Mouse (Mus musculus) embryonic facial prominence, embryonic 14.5 days (tissue): ENCODE measurements around the gene Slc25a15. TPM values are rescaled to one million over a fixed set of nuclear protein-coding genes. Genes with fewer than 3 reads are reported as not detected.
A peak's percentile ranks its signal among the peaks of the same experiment; 100 is the strongest.

Source experiments
- ATAC-seq: fragments of 200-750 bp; cut with Nextera tagmentation; 2 replicates; pipeline ENCODE4 v1.8.0; 2017; ENCODE audit warnings: low read depth, moderate number of reproducible peaks, moderate TSS enrichment
- DNase-seq: peaks from one replicate; pipeline ENCODE4 v3.0.0-alpha.2; 2015; ENCODE audit warnings: low spot score
- H3K27ac ChIP-seq: fragments of 300-500 bp; sonication (generic); replicated peaks from 2 replicates; pipeline ENCODE4 v1.5.1; 2014; ENCODE audit warnings: low read depth, mild to moderate bottlenecking, low read length, moderate library complexity
- H3K27me3 ChIP-seq: fragments of 300-500 bp; sonication (generic); replicated peaks from 2 replicates; pipeline ENCODE4 v1.6.1; 2014; ENCODE audit warnings: low read length; ENCODE audit not compliant: control insufficient read depth, insufficient read depth
- H3K36me3 ChIP-seq: fragments of 300-500 bp; sonication (generic); 2 replicates; pipeline ENCODE4 v1.6.1; 2014; ENCODE audit warnings: low read length, mixed read lengths; ENCODE audit not compliant: control insufficient read depth, insufficient read depth
- H3K4me1 ChIP-seq: fragments of 300-500 bp; sonication (generic); 2 replicates; pipeline ENCODE4 v1.6.1; 2014; ENCODE audit warnings: antibody characterized with exemption, low read length; ENCODE audit not compliant: control insufficient read depth, insufficient read depth
- H3K4me2 ChIP-seq: fragments of 300-500 bp; sonication (generic); 2 replicates; pipeline ENCODE4 v1.6.1; 2014; ENCODE audit warnings: low read depth, mild to moderate bottlenecking, low read length, moderate library complexity, mixed read lengths
- H3K4me3 ChIP-seq: fragments of 300-500 bp; sonication (generic); 2 replicates; pipeline ENCODE4 v1.5.1; 2014; ENCODE audit warnings: low read depth, mild to moderate bottlenecking, low read length
- H3K9ac ChIP-seq: fragments of 300-500 bp; sonication (generic); 2 replicates; pipeline ENCODE4 v1.6.1; 2014; ENCODE audit warnings: low read depth, mild to moderate bottlenecking, low read length, moderate library complexity, mixed read lengths
- H3K9me3 ChIP-seq: fragments of 300-500 bp; sonication (generic); 2 replicates; pipeline ENCODE4 v1.6.1; 2016; ENCODE audit warnings: low read length; ENCODE audit not compliant: control insufficient read depth
- WGBS: fragments of 180-500 bp; shearing (Covaris S2); extraction: QIAGEN DNeasy Blood & Tissue Kit; methylation state at CpG from one replicate; pipeline ENCODE4 v1.1.7; 2014; 5-methylcytosine and 5-hydroxymethylcytosine counted together
- polyA plus RNA-seq: library from polyadenylated mRNA; unstranded; fragments of >200 nt; fragmentation: Nextera tagmentation; extraction: Ambion mirVana; gene quantifications from 2 replicates; pipeline ENCODE4 v1.2.1, GENCODE M21; 2014

Gene Slc25a15
- 17.1 and 17.4 TPM in 2 replicates for polyA plus RNA-seq

- Histone ChIP-seq H3K27ac (peak within 1 kb of the TSS; percentile 81), H3K4me2 (peak within 1 kb of the TSS; percentile 73), H3K4me3 (peak within 1 kb of the TSS; percentile 57), H3K9me3 (no peaks in the 10 kb centered on the region), H3K36me3 (peaks cover 4% of the 10 kb centered on the region; the same call in 1 of the 2 replicates), H3K4me1 (peaks cover 5% of the 10 kb centered on the region; the same call in 1 of the 2 replicates), H3K27me3 (no peaks in the 10 kb centered on the region), H3K9ac (peak within 1 kb of the TSS; percentile 85)
- DNase-seq (peak; percentile 94), ATAC-seq (peak; percentile 92)
- 1% methylated on average over 28 of the region's 77 CpGs for WGBS
These were observed at the start of gene Slc25a15 for GRCm38 (mm10) chr8:22398142-22398951. Gene Slc25a15, minus strand, starts transcription at chr8:22398597.

- no peaks in the 10 kb centered on the region; the same call in 1 of the 2 replicates for H3K27me3 ChIP-seq
- DNase-seq (no peak), ATAC-seq (no peak)
- peak overlapping the region; percentile 67 for H3K4me3 ChIP-seq
- H3K4me2 ChIP-seq, result peak overlapping the region; percentile 82
- H3K36me3 ChIP-seq, result peaks cover 18% of the 10 kb centered on the region; the same call in 1 of the 2 replicates
- H3K9ac ChIP-seq, result peak overlapping the region; percentile 82
- WGBS, result 18% methylated on average over 8 of the region's 8 CpGs
- peaks cover 11% of the 10 kb centered on the region for H3K4me1 ChIP-seq
- no peak overlapping the region for H3K27ac ChIP-seq
- no peaks in the 10 kb centered on the region for H3K9me3 ChIP-seq
These were observed 13.6 kb upstream of the Slc25a15 start for GRCm38 (mm10) chr8:22411971-22412370.

GRCm38 (mm10) chr8:22411282-22411702 is 12.9 kb upstream of the Slc25a15 start, which contains the start of gene Mrps31:
Gene Mrps31, plus strand, starts transcription at chr8:22411361.
- peak; percentile 95 for DNase-seq
- Histone ChIP-seq H3K4me2 (peak within 1 kb of the TSS; percentile 82), H3K36me3 (peaks cover 12% of the 10 kb centered on the region; the same call in 1 of the 2 replicates), H3K27ac (peak within 1 kb of the TSS; percentile 57), H3K4me3 (peak within 1 kb of the TSS; percentile 67), H3K4me1 (peaks cover 11% of the 10 kb centered on the region), H3K27me3 (no peaks in the 10 kb centered on the region; the same call in 1 of the 2 replicates), H3K9me3 (no peaks in the 10 kb centered on the region), H3K9ac (peak within 1 kb of the TSS; percentile 82)
- under 1% methylated on average over 25 of the region's 25 CpGs for WGBS
- ATAC-seq, result peak; percentile 97

GRCm38 (mm10) chr8:22410688-22411281 is 12.4 kb upstream of the Slc25a15 start:
- no peak for DNase-seq
- H3K4me1 ChIP-seq, result peaks cover 11% of the 10 kb centered on the region
- ATAC-seq, result peak; percentile 58
- H3K4me2 ChIP-seq, result peak overlapping the region; percentile 82
- H3K9me3 ChIP-seq, result no peaks in the 10 kb centered on the region
- peak overlapping the region; percentile 57; the same call in 1 of the 2 replicates for H3K27ac ChIP-seq
- WGBS, result 17% methylated on average over 16 of the region's 16 CpGs
- peaks cover 6% of the 10 kb centered on the region; the same call in 1 of the 2 replicates for H3K36me3 ChIP-seq
- peak overlapping the region; percentile 67 for H3K4me3 ChIP-seq
- H3K9ac ChIP-seq, result peak overlapping the region; percentile 82
- no peaks in the 10 kb centered on the region; the same call in 1 of the 2 replicates for H3K27me3 ChIP-seq

- no peak overlapping the region for H3K4me2 ChIP-seq
- no peak overlapping the region for H3K4me3 ChIP-seq
- WGBS, result 63% methylated on average over 6 of the region's 6 CpGs
- no peak overlapping the region for H3K9ac ChIP-seq
- no peaks in the 10 kb centered on the region for H3K36me3 ChIP-seq
- no peak for DNase-seq
- no peaks in the 10 kb centered on the region; the same call in 1 of the 2 replicates for H3K27me3 ChIP-seq
- H3K4me1 ChIP-seq, result peaks cover 4% of the 10 kb centered on the region; the same call in 1 of the 2 replicates
- H3K9me3 ChIP-seq, result no peaks in the 10 kb centered on the region
- no peak for ATAC-seq
- H3K27ac ChIP-seq, result no peak overlapping the region
These were observed 7.3 kb upstream of the Slc25a15 start for GRCm38 (mm10) chr8:22405733-22406132.

- H3K9ac ChIP-seq, result no peak overlapping the region
- no peak for ATAC-seq
- 87% methylated on average over 2 of the region's 2 CpGs for WGBS
These were observed 4.8 kb upstream of the Slc25a15 start for GRCm38 (mm10) chr8:22403235-22403634.

GRCm38 (mm10) chr8:22400593-22400992 is 2.2 kb upstream of the Slc25a15 start:
- Histone ChIP-seq H3K27me3 (no peaks in the 10 kb centered on the region), H3K27ac (no peak overlapping the region), H3K4me2 (no peak overlapping the region), H3K9me3 (no peaks in the 10 kb centered on the region), H3K9ac (no peak overlapping the region), H3K36me3 (no peaks in the 10 kb centered on the region), H3K4me1 (peaks cover 5% of the 10 kb centered on the region; the same call in 1 of the 2 replicates), H3K4me3 (no peak overlapping the region)
- no peak for ATAC-seq
- DNase-seq, result no peak
- 81% methylated on average over 4 of the region's 4 CpGs for WGBS

More at GRCm38 (mm10) chr8:22403235-22403634, 4.8 kb upstream of the Slc25a15 start:
- H3K4me1 ChIP-seq, result no peaks in the 10 kb centered on the region; the same call in 1 of the 2 replicates
- H3K4me3 ChIP-seq, result no peak overlapping the region
- H3K9me3 ChIP-seq, result no peaks in the 10 kb centered on the region
- no peak overlapping the region for H3K4me2 ChIP-seq
- DNase-seq, result no peak
- H3K27me3 ChIP-seq, result no peaks in the 10 kb centered on the region; the same call in 1 of the 2 replicates
- H3K27ac ChIP-seq, result no peak overlapping the region
- no peaks in the 10 kb centered on the region for H3K36me3 ChIP-seq

- peaks cover under 1% of the 10 kb centered on the region; the same call in 1 of the 2 replicates for H3K36me3 ChIP-seq
- peak overlapping the region; percentile 73 for H3K4me2 ChIP-seq
- peaks cover 5% of the 10 kb centered on the region; the same call in 1 of the 2 replicates for H3K4me1 ChIP-seq
- no peaks in the 10 kb centered on the region for H3K9me3 ChIP-seq
- no peak for DNase-seq
- peak overlapping the region; percentile 85 for H3K9ac ChIP-seq
- H3K27me3 ChIP-seq, result no peaks in the 10 kb centered on the region
- H3K27ac ChIP-seq, result peak overlapping the region; percentile 81; the same call in 1 of the 2 replicates
- peak overlapping the region; percentile 57 for H3K4me3 ChIP-seq
- no peak for ATAC-seq
- WGBS, result 82% methylated on average over 8 of the region's 8 CpGs
These were observed 986 bp upstream of the Slc25a15 start for GRCm38 (mm10) chr8:22399285-22399880.
